Mouse (Mus musculus) inflammation-experienced regulatory T-cells, adult 6 months (primary cell): ENCODE data around the gene Sipa1l1. TPM values are rescaled to one million over a fixed set of nuclear protein-coding genes. Genes with fewer than 3 reads are reported as not detected.
"Not testable (repeated sequence)": the region's sequence is repeated elsewhere in the genome, so short reads cannot be mapped to it uniquely, and the experiment has no call there.

Experiments
- ATAC-seq: one replicate; pipeline ENCODE4 v1.8.0; 2017
- polyA plus RNA-seq, 3 experiments: library from polyadenylated mRNA; unstranded; fragments of 100-300 nt; shearing (Covaris generic); gene quantifications; one replicate each; pipeline ENCODE4 v1.2.1; 2017

Gene Sipa1l1
- polyA plus RNA-seq, 3 experiments from 2014 or later = 24.7 to 30.0 (median 28.7) TPM

DNA sequence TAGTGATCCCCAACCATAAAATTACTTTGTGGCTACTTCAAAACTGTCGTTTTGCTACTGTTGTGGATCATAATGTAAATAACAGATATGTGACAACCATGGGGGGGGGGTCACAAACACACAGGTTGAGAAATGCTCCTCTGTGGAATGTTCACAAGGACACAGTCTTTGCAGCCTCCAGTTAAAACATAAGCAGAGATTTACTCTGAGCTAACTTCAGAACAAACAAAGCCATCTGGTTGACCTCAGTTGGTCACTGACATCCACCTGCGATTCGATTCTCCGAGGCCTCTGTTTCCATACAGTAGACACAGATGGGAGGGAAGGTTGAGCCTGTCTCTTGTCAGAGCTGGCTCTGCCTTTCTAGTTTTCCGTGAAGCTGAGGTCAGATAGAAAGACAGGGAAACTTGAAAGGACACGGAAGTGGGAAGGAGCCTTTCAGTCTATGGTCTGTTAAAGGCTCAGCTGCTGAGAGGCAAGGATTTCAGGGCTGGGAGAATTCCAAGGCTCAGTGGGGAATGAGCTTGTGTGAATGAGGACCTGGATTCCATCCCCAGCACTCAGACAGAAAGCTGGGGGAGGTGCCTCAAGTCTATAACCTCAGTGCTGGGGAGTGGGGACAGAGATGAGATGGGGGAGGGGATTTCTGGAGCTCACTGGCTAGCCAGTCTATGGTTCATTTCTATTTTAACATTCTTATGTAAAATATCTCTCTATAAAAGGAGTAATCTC is 317.9 kb downstream of the Sipa1l1 start:
- ATAC-seq = no peak

DNA sequence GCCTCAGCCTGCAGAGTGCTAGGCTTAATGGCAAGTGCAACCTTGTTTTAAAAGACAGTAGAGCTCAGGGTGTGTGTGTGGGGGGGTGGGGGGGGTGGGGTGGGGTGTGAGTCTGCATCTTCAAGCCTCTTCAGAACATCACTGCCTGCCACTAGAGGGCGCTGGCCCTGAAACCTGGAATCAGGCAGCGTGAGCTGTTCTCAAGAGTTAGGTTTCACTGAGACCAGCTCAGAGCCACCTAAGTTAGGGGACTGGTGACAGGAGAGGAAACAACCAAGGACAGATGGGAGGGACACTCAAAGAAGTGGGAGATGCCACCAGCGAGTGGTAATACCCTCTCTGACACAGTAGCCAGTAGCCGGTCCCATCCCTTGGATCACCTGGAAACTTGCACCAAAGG is 320.0 kb downstream of the Sipa1l1 start:
- no peak for ATAC-seq

- ATAC-seq = no peak
Measured at GRCm38 (mm10) chr12:82489621-82490020, 320.5 kb downstream of the Sipa1l1 start.

DNA sequence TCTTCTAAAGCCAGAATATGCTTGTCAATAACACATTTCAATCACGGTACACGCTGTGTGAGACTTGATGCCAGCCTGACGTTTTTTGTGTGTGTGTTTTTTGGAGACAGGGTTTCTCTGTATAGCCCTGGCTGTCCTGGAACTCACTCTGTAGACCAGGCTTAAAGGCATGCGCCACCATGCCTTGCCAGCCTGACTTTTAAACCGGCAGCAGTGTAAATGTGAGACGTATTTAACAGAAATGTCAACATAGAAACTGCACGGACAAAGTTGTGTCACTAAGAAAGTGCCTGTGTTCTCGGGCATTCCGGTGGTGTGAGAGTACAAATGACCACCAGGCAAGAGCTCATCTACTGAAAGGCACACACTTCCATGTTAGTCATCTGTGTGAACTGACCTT is 323.3 kb downstream of the Sipa1l1 start:
- ATAC-seq = no peak

GRCm38 (mm10) chr12:82493260-82493659 is 324.1 kb downstream of the Sipa1l1 start:
- ATAC-seq = not testable (repeated sequence)

- no peak for ATAC-seq
Measured at GRCm38 (mm10) chr12:82495936-82496335, 326.8 kb downstream of the Sipa1l1 start.

DNA sequence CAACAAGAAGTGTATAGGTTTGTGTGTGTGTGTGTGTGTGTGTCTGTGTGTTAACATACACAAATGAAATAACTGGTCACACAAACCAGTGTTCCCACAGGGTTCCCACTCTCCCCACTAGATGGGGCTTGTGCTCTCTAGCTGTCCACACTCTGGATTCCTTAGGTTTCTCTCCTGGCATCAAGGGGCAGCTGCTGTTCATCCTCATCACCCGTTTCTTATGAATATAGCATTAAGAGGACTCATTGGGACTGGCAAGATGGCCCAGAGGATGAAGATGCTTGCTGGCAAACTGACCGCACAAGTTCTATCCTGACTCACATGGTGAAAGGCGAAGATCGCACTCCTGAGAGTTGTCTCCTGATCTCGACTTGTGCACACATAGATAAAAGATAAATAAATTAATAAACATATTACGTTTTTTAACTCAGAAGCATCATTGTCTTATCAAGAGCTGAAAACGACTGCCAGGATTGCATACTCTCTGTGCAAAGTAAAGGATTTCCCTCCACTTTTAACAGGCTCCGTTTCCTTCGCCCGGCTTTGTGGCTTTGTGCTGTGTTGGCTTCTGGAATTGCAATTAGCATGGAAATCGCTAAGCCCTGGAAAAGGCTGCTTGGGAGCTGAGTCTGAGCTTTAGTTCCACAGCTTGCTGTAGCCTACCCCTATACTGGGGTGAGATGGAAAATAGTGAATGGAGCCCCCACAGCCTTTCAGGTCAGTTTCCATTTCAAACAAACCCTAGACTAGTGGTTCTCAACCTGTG is 328.9 kb downstream of the Sipa1l1 start:
- ATAC-seq = no peak

DNA sequence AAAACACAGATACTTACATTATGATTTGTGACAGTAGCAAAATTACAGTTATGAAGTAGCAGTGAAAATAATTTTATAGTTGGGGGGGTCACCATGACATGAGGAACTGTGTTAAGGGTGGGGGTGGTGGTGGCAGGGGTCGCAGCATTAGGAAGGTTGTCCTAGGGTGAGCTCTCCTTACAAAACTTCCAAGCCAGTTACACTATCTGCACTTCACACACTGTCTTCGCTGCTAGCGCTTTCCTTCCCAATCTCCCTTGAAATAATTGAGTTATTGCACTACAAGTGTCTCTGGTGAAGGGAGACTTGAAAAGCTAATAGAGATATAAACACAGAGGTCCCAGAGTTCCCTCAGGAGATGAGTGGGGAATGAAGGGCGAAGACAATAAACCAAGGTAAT is 329.6 kb downstream of the Sipa1l1 start:
- ATAC-seq = no peak

GRCm38 (mm10) chr12:82499731-82500130 is 330.6 kb downstream of the Sipa1l1 start:
- no peak for ATAC-seq
